Mouse (Mus musculus) telencephalon, adult 2 months (tissue): Measurements from ENCODE around the gene Gm20931.
"Not testable (repeated sequence)": the region's sequence is repeated elsewhere in the genome, so short reads cannot be mapped to it uniquely, and the experiment has no call there.

Source experiments
- DNase-seq: peaks from one replicate; pipeline ENCODE4 v3.0.0-alpha.2; 2011; ENCODE audit warnings: low read depth, low spot score

Gm20931 gene

DNA sequence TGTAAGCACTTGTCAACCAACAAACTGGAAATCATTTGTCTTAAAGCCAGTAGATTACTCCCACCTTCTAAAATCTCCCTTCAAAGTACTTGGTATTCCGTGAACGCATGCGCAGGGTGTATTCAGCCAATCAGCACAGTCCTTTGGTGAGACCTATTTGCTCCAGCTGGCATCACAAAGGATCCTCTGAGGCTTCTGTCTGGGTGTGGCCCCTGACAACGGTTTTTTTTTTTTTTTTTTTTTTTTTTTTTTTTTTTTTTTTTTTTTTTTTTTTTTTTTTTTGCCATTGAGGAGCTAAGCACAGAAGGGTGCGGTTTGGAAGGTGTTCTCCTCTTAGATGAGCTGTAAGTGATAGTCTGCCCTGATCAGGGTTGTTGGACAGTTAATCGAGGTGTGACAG, at the start of gene Gm20931:
Gene Gm20931 (plus strand): TSS at position 301 of the 400 bp plus-strand sequence.
- not testable (repeated sequence) for DNase-seq
